Mouse (Mus musculus): ENCODE measurements around the gene Zfp784. TPM values are rescaled to one million over a fixed set of nuclear protein-coding genes. Genes with fewer than 3 reads are reported as not detected.

Zfp784 gene
- polyA plus RNA-seq, 1 experiment from 2014 or later: 4.6 TPM

DNA sequence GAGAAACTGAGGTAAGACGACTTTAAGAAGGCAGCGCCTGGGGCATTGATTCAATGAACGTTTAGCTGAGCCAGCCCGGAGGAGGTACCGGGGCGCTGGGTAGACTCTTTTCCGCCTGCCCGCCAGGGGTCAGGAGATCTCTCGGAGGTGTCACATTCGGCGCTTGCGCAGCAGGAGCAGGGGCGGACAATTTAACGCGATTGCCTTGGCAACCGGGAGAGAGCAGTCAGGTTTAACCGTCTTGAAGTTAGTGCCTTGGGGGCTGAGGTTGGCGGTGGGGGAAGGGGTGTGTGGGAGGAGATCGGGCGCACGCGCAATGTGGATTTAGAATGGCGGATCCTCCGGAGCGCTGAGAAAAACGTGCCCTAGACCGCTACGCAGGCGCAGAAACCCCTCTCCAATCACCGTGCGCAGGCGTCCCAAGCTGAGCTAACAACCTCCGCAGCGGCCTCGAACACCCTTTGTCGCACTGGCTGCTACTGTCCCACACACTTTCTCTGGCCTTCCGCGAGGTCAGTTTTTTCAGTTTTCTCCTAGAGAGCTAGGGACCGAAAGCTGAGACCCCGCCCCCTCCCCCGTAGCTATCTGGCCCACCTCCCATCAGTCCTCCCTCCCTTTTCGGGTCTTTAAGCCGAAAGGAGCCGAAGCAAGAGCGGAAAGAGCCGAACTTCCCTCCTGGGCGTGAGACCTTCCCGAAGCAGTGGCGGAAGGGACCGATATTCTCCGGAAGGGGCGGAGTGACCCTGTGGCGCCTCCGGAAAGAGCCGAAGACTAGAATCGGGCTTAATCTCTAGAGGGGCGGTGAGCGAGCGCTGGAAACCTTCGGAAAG, 22.9 kb upstream of the Zfp784 start:
- Histone ChIP-seq H3K4me2 (replicated peaks; ENCODE audit: low read depth, low read length) (peak overlapping the region; percentile 86), H3K4me3 (ENCODE audit: low read depth, low read length) (peak overlapping the region; percentile 63), H3K27ac (ENCODE audit: low read length) (peak overlapping the region; percentile 95), H3K27me3 (ENCODE audit: control insufficient read depth, insufficient read depth, low read length) (peaks cover 3% of the 10 kb centered on the region; the same call in 1 of the 2 replicates), H3K36me3 (ENCODE audit: control insufficient read depth, insufficient read depth, low read length) (no peaks in the 10 kb centered on the region; the same call in 1 of the 2 replicates), H3K9ac (replicated peaks; ENCODE audit: low read depth, low read length) (peak overlapping the region; percentile 73), H3K9me3 (ENCODE audit: control insufficient read depth, low read depth, low read length) (no peaks in the 10 kb centered on the region), H3K4me1 (ENCODE audit: control insufficient read depth, insufficient read depth, low read length) (peaks cover 7% of the 10 kb centered on the region; the same call in 1 of the 2 replicates)
- ATAC-seq (ENCODE audit: insufficient number of reproducible peaks, insufficient read depth, low FRiP score, low read depth): peak; percentile 86
- under 1% methylated on average over 60 of the region's 60 CpGs for WGBS

DNA sequence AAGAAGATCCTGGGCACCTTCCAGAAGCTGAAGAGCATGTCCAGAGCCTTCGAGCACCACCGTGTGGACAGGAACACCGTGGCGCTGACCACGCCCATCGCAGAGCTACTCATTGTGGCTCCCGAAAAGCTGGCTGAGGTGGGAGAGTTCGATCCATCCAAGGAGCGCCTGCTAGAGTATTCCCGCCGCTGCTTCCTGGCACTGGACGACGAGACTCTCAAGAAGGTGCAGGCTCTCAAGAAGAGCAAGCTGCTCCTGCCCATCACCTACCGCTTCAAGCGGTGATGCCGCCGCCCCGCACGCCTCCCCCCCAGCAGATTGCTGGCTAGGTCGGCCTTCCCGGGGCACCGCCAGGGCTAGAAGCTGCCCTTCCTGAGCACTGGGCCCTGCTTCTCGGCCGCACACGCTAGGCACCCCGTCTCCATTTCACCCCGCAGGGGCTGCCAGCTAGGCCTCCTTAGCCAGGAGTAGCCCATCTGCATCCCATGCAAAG, 22.0 kb upstream of the Zfp784 start:
- H3K4me1 ChIP-seq (ENCODE audit: control insufficient read depth, insufficient read depth, low read length): peaks cover 4% of the 10 kb centered on the region; the same call in 1 of the 2 replicates
- H3K36me3 ChIP-seq (ENCODE audit: control insufficient read depth, insufficient read depth, low read length): no peaks in the 10 kb centered on the region; the same call in 1 of the 2 replicates
- H3K27me3 ChIP-seq (ENCODE audit: control insufficient read depth, insufficient read depth, low read length): peaks cover 11% of the 10 kb centered on the region; the same call in 1 of the 2 replicates
- peak overlapping the region; percentile 63 for H3K4me3 ChIP-seq (ENCODE audit: low read depth, low read length)
- no peaks in the 10 kb centered on the region for H3K9me3 ChIP-seq (ENCODE audit: control insufficient read depth, low read depth, low read length)
- no peak for ATAC-seq (ENCODE audit: insufficient number of reproducible peaks, insufficient read depth, low FRiP score, low read depth)
- H3K27ac ChIP-seq (ENCODE audit: low read length): peak overlapping the region; percentile 95
- H3K9ac ChIP-seq (replicated peaks; ENCODE audit: low read depth, low read length): peak overlapping the region; percentile 73; the same call in 1 of the 2 replicates
- WGBS: 3% methylated on average over 27 of the region's 27 CpGs
- H3K4me2 ChIP-seq (replicated peaks; ENCODE audit: low read depth, low read length): peak overlapping the region; percentile 86

DNA sequence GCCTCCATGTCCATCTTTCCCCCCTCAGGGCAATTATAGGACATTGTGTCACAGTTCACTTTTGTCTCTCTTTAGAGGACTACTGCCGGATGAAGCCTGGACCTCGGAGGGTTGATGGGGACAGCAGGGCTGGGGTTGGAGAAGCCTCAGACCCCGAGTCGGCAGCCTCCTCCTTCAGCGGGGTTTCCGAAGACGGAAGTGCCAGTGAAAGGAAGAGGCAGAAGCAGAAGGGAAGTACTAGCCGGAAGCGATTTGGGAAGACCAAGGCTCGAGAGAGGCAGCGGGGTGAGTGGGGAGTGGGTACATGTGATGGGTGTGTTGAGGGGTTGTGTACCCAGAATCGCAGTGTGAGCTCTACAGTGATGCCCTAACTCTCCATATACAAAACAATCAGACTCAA, 21.2 kb upstream of the Zfp784 start:
- peaks cover 14% of the 10 kb centered on the region; the same call in 1 of the 2 replicates for H3K27me3 ChIP-seq (ENCODE audit: control insufficient read depth, insufficient read depth, low read length)
- no peak for ATAC-seq (ENCODE audit: insufficient number of reproducible peaks, insufficient read depth, low FRiP score, low read depth)
- H3K9me3 ChIP-seq (ENCODE audit: control insufficient read depth, low read depth, low read length): no peaks in the 10 kb centered on the region
- H3K9ac ChIP-seq (replicated peaks; ENCODE audit: low read depth, low read length): no peak overlapping the region
- no peak overlapping the region for H3K4me2 ChIP-seq (replicated peaks; ENCODE audit: low read depth, low read length)
- peak overlapping the region; percentile 22; the same call in 1 of the 2 replicates for H3K27ac ChIP-seq (ENCODE audit: low read length)
- 0 out of 2 replicates have a peak overlapping the region, but pooled peaks have one; percentile 63 for H3K4me3 ChIP-seq (ENCODE audit: low read depth, low read length)
- H3K4me1 ChIP-seq (ENCODE audit: control insufficient read depth, insufficient read depth, low read length): peaks cover 4% of the 10 kb centered on the region; the same call in 1 of the 2 replicates
- 92% methylated on average over 12 of the region's 12 CpGs for WGBS
- H3K36me3 ChIP-seq (ENCODE audit: control insufficient read depth, insufficient read depth, low read length): no peaks in the 10 kb centered on the region; the same call in 1 of the 2 replicates

DNA sequence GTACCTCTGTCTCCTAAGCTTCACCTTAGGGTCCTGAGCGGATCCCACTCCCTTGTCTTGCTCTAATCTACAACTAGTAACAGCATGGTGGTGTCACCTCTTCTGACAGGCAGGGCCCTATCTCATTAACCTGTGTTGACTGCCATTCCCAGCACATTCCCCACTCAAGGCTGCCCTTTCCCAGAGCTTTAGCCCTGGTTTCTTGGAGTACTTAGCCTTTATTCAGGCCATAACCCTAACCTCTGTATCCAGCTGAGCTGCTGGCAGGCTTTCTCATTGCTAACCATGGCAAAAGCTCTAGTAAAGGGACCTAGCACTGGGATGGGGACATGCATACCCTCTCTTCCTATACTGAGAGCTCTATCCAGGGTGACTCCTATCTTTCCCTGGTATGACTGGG, 20.4 kb upstream of the Zfp784 start:
- Histone ChIP-seq H3K9ac (replicated peaks; ENCODE audit: low read depth, low read length) (no peak overlapping the region), H3K4me2 (replicated peaks; ENCODE audit: low read depth, low read length) (no peak overlapping the region), H3K9me3 (ENCODE audit: control insufficient read depth, low read depth, low read length) (no peaks in the 10 kb centered on the region), H3K4me1 (ENCODE audit: control insufficient read depth, insufficient read depth, low read length) (0 out of 2 replicates have a peak, but pooled peaks cover 4% of the 10 kb centered on the region), H3K4me3 (ENCODE audit: low read depth, low read length) (no peak overlapping the region), H3K27ac (ENCODE audit: low read length) (no peak overlapping the region), H3K27me3 (ENCODE audit: control insufficient read depth, insufficient read depth, low read length) (peaks cover 17% of the 10 kb centered on the region; the same call in 1 of the 2 replicates), H3K36me3 (ENCODE audit: control insufficient read depth, insufficient read depth, low read length) (no peaks in the 10 kb centered on the region)
- 91% methylated on average over 1 of the region's 1 CpGs for WGBS
- no peak for ATAC-seq (ENCODE audit: insufficient number of reproducible peaks, insufficient read depth, low FRiP score, low read depth)

DNA sequence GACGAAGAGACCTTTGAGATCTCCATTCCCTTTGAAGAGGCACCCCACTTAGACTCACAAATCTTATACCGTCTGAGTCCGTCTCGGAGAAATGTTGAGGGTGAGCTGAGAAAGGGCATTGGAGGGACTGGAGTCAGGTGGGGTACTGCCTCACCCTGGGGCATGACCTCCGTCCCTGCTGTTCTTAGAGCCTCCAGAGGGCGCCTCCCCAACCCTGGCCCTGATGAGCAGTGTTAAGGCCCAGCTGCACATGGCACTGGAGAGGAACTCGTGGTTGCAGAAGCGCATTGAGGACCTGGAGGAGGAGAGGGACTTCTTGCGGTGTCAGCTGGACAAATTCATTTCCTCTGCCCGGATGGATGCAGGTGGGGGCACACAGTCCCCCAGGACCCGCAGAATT, 19.6 kb upstream of the Zfp784 start:
- no peaks in the 10 kb centered on the region for H3K9me3 ChIP-seq (ENCODE audit: control insufficient read depth, low read depth, low read length)
- no peak for ATAC-seq (ENCODE audit: insufficient number of reproducible peaks, insufficient read depth, low FRiP score, low read depth)
- H3K4me1 ChIP-seq (ENCODE audit: control insufficient read depth, insufficient read depth, low read length): peaks cover 11% of the 10 kb centered on the region
- WGBS: 42% methylated on average over 11 of the region's 11 CpGs
- no peak overlapping the region for H3K4me3 ChIP-seq (ENCODE audit: low read depth, low read length)
- no peaks in the 10 kb centered on the region for H3K36me3 ChIP-seq (ENCODE audit: control insufficient read depth, insufficient read depth, low read length)
- no peak overlapping the region for H3K4me2 ChIP-seq (replicated peaks; ENCODE audit: low read depth, low read length)
- H3K9ac ChIP-seq (replicated peaks; ENCODE audit: low read depth, low read length): no peak overlapping the region
- no peak overlapping the region for H3K27ac ChIP-seq (ENCODE audit: low read length)
- H3K27me3 ChIP-seq (ENCODE audit: control insufficient read depth, insufficient read depth, low read length): peaks cover 23% of the 10 kb centered on the region

DNA sequence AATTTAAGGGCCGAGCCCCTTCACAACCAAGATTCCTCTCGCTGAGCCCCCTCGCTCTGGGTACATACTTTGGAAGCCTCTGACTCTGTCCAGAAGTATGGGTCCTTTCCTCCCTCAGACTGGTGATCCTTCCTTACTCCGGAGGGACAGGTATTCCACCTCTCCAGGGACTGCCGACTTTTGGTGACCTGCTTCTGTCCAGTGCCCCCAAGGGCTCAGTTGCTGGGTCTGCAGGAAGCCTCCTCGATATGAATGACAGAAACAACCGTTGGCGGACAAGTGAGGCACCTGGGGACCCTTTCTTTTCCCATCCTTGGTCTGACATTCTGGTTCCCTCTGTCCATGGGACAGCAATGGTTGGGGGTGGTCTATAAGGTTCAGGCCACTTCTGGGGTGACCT, 19.1 kb upstream of the Zfp784 start:
- peaks cover 15% of the 10 kb centered on the region for H3K4me1 ChIP-seq (ENCODE audit: control insufficient read depth, insufficient read depth, low read length)
- H3K9me3 ChIP-seq (ENCODE audit: control insufficient read depth, low read depth, low read length): no peaks in the 10 kb centered on the region
- WGBS: 31% methylated on average over 8 of the region's 8 CpGs
- H3K27me3 ChIP-seq (ENCODE audit: control insufficient read depth, insufficient read depth, low read length): peaks cover 23% of the 10 kb centered on the region
- no peak overlapping the region for H3K9ac ChIP-seq (replicated peaks; ENCODE audit: low read depth, low read length)
- peak overlapping the region; percentile 49 for H3K4me3 ChIP-seq (ENCODE audit: low read depth, low read length)
- H3K36me3 ChIP-seq (ENCODE audit: control insufficient read depth, insufficient read depth, low read length): no peaks in the 10 kb centered on the region
- H3K27ac ChIP-seq (ENCODE audit: low read length): no peak overlapping the region
- ATAC-seq (ENCODE audit: insufficient number of reproducible peaks, insufficient read depth, low FRiP score, low read depth): no peak
- H3K4me2 ChIP-seq (replicated peaks; ENCODE audit: low read depth, low read length): peak overlapping the region; percentile 60

DNA sequence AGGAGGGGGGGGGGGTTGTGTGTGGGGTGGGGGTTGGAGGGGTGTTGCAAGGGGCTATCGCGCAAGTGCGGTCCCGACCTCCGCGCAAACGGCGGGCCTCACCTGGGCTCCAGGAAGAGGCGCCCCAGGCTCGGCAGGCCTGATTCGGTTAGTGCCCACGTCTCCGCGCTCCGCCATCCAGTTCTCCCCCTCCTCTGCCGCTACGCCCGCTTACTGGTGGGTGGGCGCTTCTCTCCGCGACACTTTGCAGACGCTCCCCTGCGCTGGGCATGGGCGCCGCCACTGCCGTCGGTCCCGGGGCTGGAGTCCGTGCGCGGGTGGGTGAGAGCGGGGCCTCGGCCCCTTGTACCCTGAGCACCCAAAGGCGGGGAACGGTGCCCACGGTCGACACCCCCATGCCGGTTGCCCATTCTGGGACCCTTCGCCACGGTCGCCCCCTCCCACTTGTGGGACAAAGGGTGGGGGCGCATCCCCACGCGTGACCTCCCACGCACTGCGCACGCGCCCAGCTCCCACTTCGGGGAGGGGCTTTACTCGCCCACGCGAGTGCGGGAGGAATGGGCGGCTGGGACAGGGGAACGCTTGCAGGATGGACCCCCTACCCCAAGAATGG, 18.5 kb upstream of the Zfp784 start:
- no peaks in the 10 kb centered on the region for H3K9me3 ChIP-seq (ENCODE audit: control insufficient read depth, low read depth, low read length)
- peaks cover 16% of the 10 kb centered on the region for H3K4me1 ChIP-seq (ENCODE audit: control insufficient read depth, insufficient read depth, low read length)
- H3K36me3 ChIP-seq (ENCODE audit: control insufficient read depth, insufficient read depth, low read length): no peaks in the 10 kb centered on the region
- ATAC-seq (ENCODE audit: insufficient number of reproducible peaks, insufficient read depth, low FRiP score, low read depth): no peak
- H3K4me3 ChIP-seq (ENCODE audit: low read depth, low read length): peak overlapping the region; percentile 49
- peaks cover 23% of the 10 kb centered on the region for H3K27me3 ChIP-seq (ENCODE audit: control insufficient read depth, insufficient read depth, low read length)
- H3K4me2 ChIP-seq (replicated peaks; ENCODE audit: low read depth, low read length): peak overlapping the region; percentile 60
- no peak overlapping the region; the same call in 1 of the 2 replicates for H3K27ac ChIP-seq (ENCODE audit: low read length)
- H3K9ac ChIP-seq (replicated peaks; ENCODE audit: low read depth, low read length): peak overlapping the region; percentile 64
- under 1% methylated on average over 55 of the region's 55 CpGs for WGBS

DNA sequence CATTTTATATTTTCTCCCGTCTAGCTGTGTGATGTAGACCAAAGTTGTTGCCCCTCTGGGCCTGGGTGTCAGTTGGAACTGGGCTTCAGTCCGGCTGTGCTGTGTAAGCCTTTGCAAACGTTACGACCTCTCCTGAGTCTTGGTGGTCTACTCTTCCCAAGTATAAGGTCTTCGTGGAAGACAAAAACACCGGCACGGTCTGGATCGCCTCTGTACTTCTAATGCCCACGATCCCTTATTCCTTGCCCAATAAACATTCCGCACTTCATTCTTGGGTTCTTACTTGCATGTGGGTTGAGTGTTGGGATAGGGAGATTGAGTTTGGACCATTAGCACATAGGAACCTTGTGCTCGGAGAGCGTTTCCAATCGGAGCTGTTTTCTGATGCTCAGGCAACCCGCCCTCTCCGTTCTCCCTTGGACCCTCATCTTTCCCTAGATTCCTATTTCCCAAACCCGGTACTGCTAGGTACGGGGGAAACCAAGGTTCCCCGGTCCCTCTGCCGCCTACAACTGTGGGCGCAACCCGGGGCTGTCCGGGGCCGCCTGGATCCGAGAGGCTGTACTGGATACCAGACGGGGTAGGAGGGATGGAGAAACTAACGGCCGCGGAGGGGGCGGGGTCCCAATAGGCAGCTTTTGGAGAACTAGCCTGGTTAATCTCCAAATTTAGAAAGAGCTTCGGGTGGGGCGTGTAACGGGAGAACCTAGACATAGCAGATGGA, 15.4 kb upstream of the Zfp784 start:
- no peaks in the 10 kb centered on the region for H3K36me3 ChIP-seq (ENCODE audit: control insufficient read depth, insufficient read depth, low read length)
- H3K27me3 ChIP-seq (ENCODE audit: control insufficient read depth, insufficient read depth, low read length): peaks cover 23% of the 10 kb centered on the region
- no peaks in the 10 kb centered on the region for H3K9me3 ChIP-seq (ENCODE audit: control insufficient read depth, low read depth, low read length)
- peaks cover 16% of the 10 kb centered on the region for H3K4me1 ChIP-seq (ENCODE audit: control insufficient read depth, insufficient read depth, low read length)
- H3K4me2 ChIP-seq (replicated peaks; ENCODE audit: low read depth, low read length): peak overlapping the region; percentile 91
- ATAC-seq (ENCODE audit: insufficient number of reproducible peaks, insufficient read depth, low FRiP score, low read depth): no peak
- H3K27ac ChIP-seq (ENCODE audit: low read length): no peak overlapping the region
- peak overlapping the region; percentile 30; the same call in 1 of the 2 replicates for H3K9ac ChIP-seq (replicated peaks; ENCODE audit: low read depth, low read length)
- peak overlapping the region; percentile 77 for H3K4me3 ChIP-seq (ENCODE audit: low read depth, low read length)
- WGBS: 9% methylated on average over 32 of the region's 32 CpGs

Data from stomach, embryonic 14.5 days (tissue).